Mouse (Mus musculus) C2C12 (cell line): ENCODE results near the gene Tusc2.

Experiments used
- CTCF ChIP-seq: IDR thresholded peaks from one replicate; pipeline ENCODE4 v1.5.1; 2011; ENCODE audit not compliant: control insufficient read depth, insufficient read depth, insufficient read length
- MYOD1 ChIP-seq: IDR thresholded peaks from one replicate; pipeline ENCODE4 v1.6.1; 2011; ENCODE audit warnings: low read depth; ENCODE audit not compliant: control insufficient read depth, insufficient read length

GRCm38 (mm10) chr9:107607653-107608245, 44.7 kb downstream of the Tusc2 start:
- no peak for TF ChIP-seq CTCF
- TF ChIP-seq MYOD1 = no peak
